Mouse (Mus musculus) hindbrain, embryonic 13.5 days (tissue): ENCODE results near the gene Arl3. TPM values are rescaled to one million over a fixed set of nuclear protein-coding genes. Genes with fewer than 3 reads are reported as not detected.

Experiments used
- ATAC-seq: fragments of 200-750 bp; cut with Nextera tagmentation; 2 replicates; pipeline ENCODE4 v1.8.0; 2017; ENCODE audit warnings: moderate TSS enrichment; ENCODE audit not compliant: low FRiP score
- H3K27ac ChIP-seq: fragments of 300-500 bp; sonication (generic); 2 replicates; pipeline ENCODE4 v1.5.1; 2015; ENCODE audit warnings: inconsistent platforms, mild to moderate bottlenecking, moderate library complexity
- H3K27me3 ChIP-seq: fragments of 300-500 bp; sonication (generic); 2 replicates; pipeline ENCODE4 v1.6.1; 2015; ENCODE audit warnings: mild to moderate bottlenecking, inconsistent platforms
- H3K36me3 ChIP-seq: fragments of 300-500 bp; sonication (generic); 2 replicates; pipeline ENCODE4 v1.6.1; 2015; ENCODE audit warnings: mild to moderate bottlenecking, inconsistent platforms
- H3K4me1 ChIP-seq: fragments of 300-500 bp; sonication (generic); replicated peaks from 2 replicates; pipeline ENCODE4 v1.6.1; 2015; ENCODE audit warnings: inconsistent platforms
- H3K4me2 ChIP-seq: fragments of 300-500 bp; sonication (generic); 2 replicates; pipeline ENCODE4 v1.6.1; 2015; ENCODE audit warnings: inconsistent platforms, mild to moderate bottlenecking, moderate library complexity
- H3K4me3 ChIP-seq: fragments of 300-500 bp; sonication (generic); 2 replicates; pipeline ENCODE4 v1.5.1; 2015; ENCODE audit warnings: mild to moderate bottlenecking, inconsistent platforms
- H3K9ac ChIP-seq: fragments of 300-500 bp; sonication (generic); 2 replicates; pipeline ENCODE4 v1.6.1; 2015; ENCODE audit warnings: mild to moderate bottlenecking, inconsistent platforms
- H3K9me3 ChIP-seq: fragments of 300-500 bp; sonication (generic); 2 replicates; pipeline ENCODE4 v1.6.1; 2016; ENCODE audit warnings: inconsistent platforms
- WGBS: fragments of 180-500 bp; shearing (Covaris S2); methylation state at CpG from one replicate; pipeline ENCODE4 v1.1.7; 2015; 5-methylcytosine and 5-hydroxymethylcytosine counted together
- polyA plus RNA-seq: library from polyadenylated mRNA; unstranded; fragments of >200 nt; fragmentation: Nextera tagmentation; extraction: Ambion mirVana; gene quantifications from 2 replicates; pipeline ENCODE4 v1.2.1, GENCODE M21; 2015

Arl3 gene
- polyA plus RNA-seq, 1 experiment from 2014 or later: 212 TPM

- Histone ChIP-seq H3K36me3 (peaks cover 29% of the 10 kb centered on the region), H3K4me1 (peaks cover 43% of the 10 kb centered on the region), H3K4me3 (no peak overlapping the region; the same call in 1 of the 2 replicates), H3K9ac (peak overlapping the region; percentile 61; the same call in 1 of the 2 replicates), H3K27ac (peak overlapping the region; percentile 58; the same call in 1 of the 2 replicates), H3K27me3 (no peaks in the 10 kb centered on the region), H3K9me3 (no peaks in the 10 kb centered on the region), H3K4me2 (peak overlapping the region; percentile 45)
- ATAC-seq: no peak
- WGBS: 13% methylated on average over 5 of the region's 5 CpGs
Measured at GRCm38 (mm10) chr19:46518828-46519621, 54.0 kb downstream of the Arl3 start.

DNA sequence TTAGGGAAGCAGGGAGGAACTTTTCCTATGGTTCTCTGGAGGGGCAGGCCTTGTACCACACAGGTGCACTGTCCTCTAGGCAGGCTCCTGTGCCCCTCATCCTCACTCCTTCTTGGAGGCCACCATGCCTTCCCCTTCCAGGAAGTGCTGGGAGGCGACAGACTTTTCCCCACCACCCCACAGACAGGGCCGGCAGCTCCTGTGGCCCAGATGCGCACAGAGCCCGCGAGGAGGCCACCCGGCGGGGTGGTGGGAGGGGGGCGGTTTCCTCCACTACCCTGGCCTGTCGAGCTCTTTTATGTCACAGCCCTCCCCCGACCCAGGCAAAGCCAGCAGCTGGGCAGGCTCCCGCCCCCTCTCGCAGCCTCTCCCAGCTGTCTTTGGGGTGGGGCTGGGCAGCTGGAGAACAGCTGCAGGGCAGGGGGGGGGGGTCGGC lies 54.6 kb downstream of the Arl3 start:
- no peak overlapping the region; the same call in 1 of the 2 replicates for H3K4me3 ChIP-seq
- peaks cover 35% of the 10 kb centered on the region for H3K36me3 ChIP-seq
- peak overlapping the region; percentile 58 for H3K27ac ChIP-seq
- peaks cover 36% of the 10 kb centered on the region for H3K4me1 ChIP-seq
- no peaks in the 10 kb centered on the region for H3K9me3 ChIP-seq
- peak; percentile 62 for ATAC-seq
- 0% methylated on average over 13 of the region's 13 CpGs for WGBS
- H3K9ac ChIP-seq: peak overlapping the region; percentile 61
- peak overlapping the region; percentile 45 for H3K4me2 ChIP-seq
- no peaks in the 10 kb centered on the region for H3K27me3 ChIP-seq

- Histone ChIP-seq H3K9me3 (no peaks in the 10 kb centered on the region), H3K27me3 (no peaks in the 10 kb centered on the region), H3K4me3 (no peak overlapping the region), H3K4me2 (peak overlapping the region; percentile 45), H3K4me1 (peaks cover 30% of the 10 kb centered on the region), H3K36me3 (peaks cover 42% of the 10 kb centered on the region), H3K27ac (peak overlapping the region; percentile 58), H3K9ac (peak overlapping the region; percentile 61)
- 30% methylated on average over 11 of the region's 14 CpGs for WGBS
- peak; percentile 61 for ATAC-seq
Measured at GRCm38 (mm10) chr19:46517529-46518351, 55.3 kb downstream of the Arl3 start.

GRCm38 (mm10) chr19:46516667-46517528 lies 56.1 kb downstream of the Arl3 start:
- 64% methylated on average over 3 of the region's 3 CpGs for WGBS
- Histone ChIP-seq H3K4me2 (no peak overlapping the region), H3K9ac (no peak overlapping the region), H3K36me3 (peaks cover 50% of the 10 kb centered on the region), H3K4me1 (peaks cover 28% of the 10 kb centered on the region), H3K27ac (peak overlapping the region; percentile 58), H3K27me3 (no peaks in the 10 kb centered on the region), H3K4me3 (no peak overlapping the region), H3K9me3 (no peaks in the 10 kb centered on the region)
- no peak for ATAC-seq

DNA sequence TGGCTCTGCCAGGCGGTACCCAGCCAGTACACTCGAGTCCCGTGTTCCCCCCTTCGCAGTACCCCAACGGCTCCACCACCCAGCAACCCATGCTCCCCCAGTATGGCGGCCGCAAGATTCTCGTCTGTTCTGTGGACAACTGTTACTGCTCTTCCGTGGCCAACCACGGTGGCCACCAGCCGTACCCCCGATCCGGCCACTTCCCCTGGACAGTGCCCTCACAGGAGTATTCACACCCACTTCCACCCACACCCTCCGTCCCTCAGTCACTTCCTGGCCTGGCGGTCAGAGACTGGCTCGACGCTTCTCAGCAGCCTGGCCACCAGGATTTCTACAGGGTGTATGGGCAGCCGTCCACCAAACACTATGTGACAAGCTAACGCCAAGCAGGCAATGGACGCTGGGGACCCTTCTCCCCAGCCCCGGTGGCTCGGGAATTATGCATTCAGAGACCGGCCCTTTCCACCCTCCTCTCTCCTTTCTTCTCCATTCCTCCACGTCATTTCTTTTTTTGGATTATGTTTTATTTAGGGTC lies 57.6 kb downstream of the Arl3 start:
- no peak overlapping the region for H3K27ac ChIP-seq
- H3K27me3 ChIP-seq: no peaks in the 10 kb centered on the region
- peaks cover 61% of the 10 kb centered on the region for H3K36me3 ChIP-seq
- no peaks in the 10 kb centered on the region for H3K9me3 ChIP-seq
- no peak for ATAC-seq
- peaks cover 43% of the 10 kb centered on the region for H3K4me1 ChIP-seq
- no peak overlapping the region for H3K4me3 ChIP-seq
- H3K9ac ChIP-seq: no peak overlapping the region
- 90% methylated on average over 24 of the region's 24 CpGs for WGBS
- no peak overlapping the region for H3K4me2 ChIP-seq

DNA sequence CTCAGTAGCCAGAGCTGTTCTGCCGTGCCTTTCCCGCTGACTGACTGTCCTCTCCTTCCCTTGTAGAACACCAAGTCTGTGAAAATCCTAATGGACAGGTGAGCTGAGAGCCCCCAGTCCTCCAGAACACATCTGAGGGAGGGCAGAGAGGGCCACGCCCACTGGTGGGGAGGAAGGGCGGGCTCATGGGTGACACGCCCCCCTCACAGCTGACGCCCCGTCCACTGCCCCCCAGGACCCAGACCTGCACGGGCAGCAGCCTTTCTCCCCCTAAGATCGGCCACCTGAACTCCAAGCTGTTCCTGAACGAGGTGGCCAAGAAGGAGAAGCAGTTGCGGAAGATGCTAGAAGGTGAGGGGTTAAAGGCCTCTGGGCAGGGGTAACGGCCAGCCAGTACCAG lies 58.6 kb downstream of the Arl3 start:
- no peak overlapping the region for H3K27ac ChIP-seq
- 85% methylated on average over 12 of the region's 12 CpGs for WGBS
- H3K9me3 ChIP-seq: no peaks in the 10 kb centered on the region
- peaks cover 70% of the 10 kb centered on the region for H3K36me3 ChIP-seq
- H3K4me1 ChIP-seq: peaks cover 52% of the 10 kb centered on the region
- H3K4me2 ChIP-seq: no peak overlapping the region
- no peaks in the 10 kb centered on the region for H3K27me3 ChIP-seq
- no peak overlapping the region for H3K4me3 ChIP-seq
- no peak for ATAC-seq
- H3K9ac ChIP-seq: no peak overlapping the region

DNA sequence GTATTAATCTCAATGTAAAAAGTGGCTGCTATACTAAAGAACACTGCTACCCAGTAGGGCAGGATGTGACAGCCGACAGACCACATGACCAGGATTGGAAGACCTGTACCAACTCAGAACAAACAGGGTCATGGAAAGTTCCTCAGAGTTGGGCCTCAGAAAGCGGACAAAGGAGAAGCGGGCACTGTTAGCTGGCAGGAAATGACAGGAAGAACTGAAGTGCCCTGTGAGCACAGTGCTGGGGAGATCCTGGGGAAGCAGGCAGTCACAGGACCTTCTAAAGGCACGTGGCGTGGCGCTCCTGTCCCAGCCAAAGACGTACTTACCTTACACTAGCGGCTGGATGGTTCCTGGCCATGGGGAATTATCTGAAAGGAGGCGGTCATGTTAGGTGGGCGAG lies 61.7 kb downstream of the Arl3 start:
- Histone ChIP-seq H3K9ac (no peak overlapping the region), H3K4me2 (no peak overlapping the region), H3K4me1 (peaks cover 61% of the 10 kb centered on the region), H3K27me3 (no peaks in the 10 kb centered on the region), H3K36me3 (peaks cover 90% of the 10 kb centered on the region), H3K9me3 (no peaks in the 10 kb centered on the region), H3K27ac (0 out of 2 replicates have a peak overlapping the region, but pooled peaks have one; percentile 3), H3K4me3 (no peak overlapping the region)
- ATAC-seq: no peak
- WGBS: 91% methylated on average over 10 of the region's 10 CpGs

- H3K4me1 ChIP-seq: peaks cover 65% of the 10 kb centered on the region
Measured at GRCm38 (mm10) chr19:46510824-46511223, 62.2 kb downstream of the Arl3 start.

GRCm38 (mm10) chr19:46510401-46510800 lies 62.6 kb downstream of the Arl3 start:
- peaks cover 69% of the 10 kb centered on the region for H3K4me1 ChIP-seq
- H3K4me3 ChIP-seq: no peak overlapping the region
- no peaks in the 10 kb centered on the region for H3K9me3 ChIP-seq
- no peak overlapping the region for H3K9ac ChIP-seq
- WGBS: 84% methylated on average over 5 of the region's 5 CpGs
- no peak for ATAC-seq
- H3K27me3 ChIP-seq: no peaks in the 10 kb centered on the region
- H3K27ac ChIP-seq: peak overlapping the region; percentile 55
- no peak overlapping the region for H3K4me2 ChIP-seq
- H3K36me3 ChIP-seq: peaks cover 85% of the 10 kb centered on the region

More at GRCm38 (mm10) chr19:46510824-46511223, 62.2 kb downstream of the Arl3 start:
- Histone ChIP-seq H3K27ac (peak overlapping the region; percentile 55; the same call in 1 of the 2 replicates), H3K4me3 (no peak overlapping the region), H3K36me3 (peaks cover 89% of the 10 kb centered on the region), H3K27me3 (no peaks in the 10 kb centered on the region), H3K9ac (no peak overlapping the region), H3K9me3 (no peaks in the 10 kb centered on the region), H3K4me2 (no peak overlapping the region)
- 68% methylated on average over 3 of the region's 3 CpGs for WGBS
- no peak for ATAC-seq

DNA sequence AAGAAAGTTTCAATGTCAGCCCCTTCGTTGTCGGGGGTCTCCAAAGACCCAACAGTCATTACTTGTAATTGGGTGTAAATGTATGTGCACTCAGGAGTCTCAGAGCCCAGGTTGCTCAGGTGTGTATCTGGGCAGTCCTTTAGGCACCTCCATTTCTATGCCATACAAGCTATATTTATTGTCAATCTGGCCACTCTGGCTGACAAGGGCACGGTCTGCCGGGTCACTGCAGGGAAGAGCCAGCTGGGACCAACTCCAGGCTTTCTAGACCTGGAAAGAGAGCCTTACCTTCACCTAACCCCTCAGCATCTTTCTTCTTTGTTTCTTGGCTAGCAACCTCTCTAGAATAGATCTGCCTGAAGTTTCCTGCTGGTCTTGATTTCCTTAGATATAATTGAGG lies 63.3 kb downstream of the Arl3 start:
- Histone ChIP-seq H3K9me3 (no peaks in the 10 kb centered on the region), H3K27me3 (no peaks in the 10 kb centered on the region), H3K4me1 (peaks cover 73% of the 10 kb centered on the region), H3K36me3 (peaks cover 83% of the 10 kb centered on the region), H3K9ac (peak overlapping the region; percentile 99; the same call in 1 of the 2 replicates), H3K4me2 (0 out of 2 replicates have a peak overlapping the region, but pooled peaks have one; percentile 13), H3K27ac (peak overlapping the region; percentile 55), H3K4me3 (no peak overlapping the region)
- no peak for ATAC-seq
- 72% methylated on average over 4 of the region's 4 CpGs for WGBS

DNA sequence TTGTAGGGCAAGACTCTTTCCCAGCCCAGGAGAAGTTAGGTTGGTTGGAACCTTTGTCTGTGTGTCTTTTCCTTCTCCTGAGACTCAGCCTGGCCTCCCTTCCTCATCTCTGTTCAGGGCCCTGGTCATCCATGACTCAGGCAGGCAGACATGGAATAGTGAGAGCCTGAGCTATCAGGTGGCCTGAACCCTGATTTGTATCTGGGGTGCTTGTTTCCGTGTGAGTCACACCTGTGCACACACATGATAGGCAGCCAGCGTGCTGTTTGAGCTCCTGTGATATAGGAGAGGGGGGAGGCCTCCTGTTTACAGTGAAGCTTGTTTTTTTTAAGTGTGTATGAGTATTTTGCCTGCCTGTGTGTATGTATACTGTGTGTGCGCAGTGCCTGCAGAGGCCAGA lies 63.8 kb downstream of the Arl3 start:
- no peak for ATAC-seq
- no peak overlapping the region for H3K4me3 ChIP-seq
- peak overlapping the region; percentile 94; the same call in 1 of the 2 replicates for H3K27ac ChIP-seq
- H3K9ac ChIP-seq: peak overlapping the region; percentile 99
- H3K4me1 ChIP-seq: peaks cover 79% of the 10 kb centered on the region
- no peaks in the 10 kb centered on the region for H3K9me3 ChIP-seq
- 91% methylated on average over 3 of the region's 3 CpGs for WGBS
- peak overlapping the region; percentile 93 for H3K4me2 ChIP-seq
- no peaks in the 10 kb centered on the region for H3K27me3 ChIP-seq
- peaks cover 77% of the 10 kb centered on the region for H3K36me3 ChIP-seq
